Comparison of ENCODE assay signal across 27 mouse cellular contexts in genomic region chr10:61324717-61325116, GRCm38 (mm10). TPM values are rescaled to one million over a fixed set of nuclear protein-coding genes. Genes with fewer than 3 reads are reported as not detected.
A peak's percentile ranks its signal among the peaks of the same experiment; 100 is the strongest.
DNase-seq lines count a peak whose midpoint lies in the region; ATAC-seq lines count a peak whose summit lies in the region.
"Had no signal": no experiment of that assay in that cellular context is flagged by ENCODE, and none has a peak within 500 bp of the region (broad histone marks: within the 10 kb centered on the region; RNA-seq: fewer than 3 reads in every experiment).

No protein-coding gene starts in this region.

- WGBS in heart, embryonic 12.5 days, result 75% methylated on average over 8 of the region's 8 CpGs
- WGBS in intestine, embryonic 16.5 days, result 70% methylated on average over 8 of the region's 8 CpGs

- H3K4me2 ChIP-seq in heart, embryonic 12.5 days, result no peak overlapping the region
- H3K4me2 ChIP-seq in intestine, embryonic 16.5 days (ENCODE audit: low read depth, low read length), result no peak overlapping the region
- H3K4me2 ChIP-seq: hindbrain, embryonic 12.5 days; liver, embryonic 11.5 days; lung, embryonic 14.5 days had no signal

- no peak overlapping the region for H3K4me3 ChIP-seq in heart, embryonic 12.5 days
- no peak overlapping the region for H3K4me3 ChIP-seq in intestine, embryonic 16.5 days (ENCODE audit: low read length)
- H3K4me3 ChIP-seq: hindbrain, embryonic 12.5 days; layer of hippocampus, adult 2 months; megakaryocyte, embryonic 14.5 days had no signal

- no peak overlapping the region for H3K27ac ChIP-seq in heart, embryonic 12.5 days (ENCODE audit: poor library complexity, severe bottlenecking)
- no peak overlapping the region for H3K27ac ChIP-seq in intestine, embryonic 16.5 days (ENCODE audit: low read length)
- H3K27ac ChIP-seq: hindbrain, embryonic 12.5 days; layer of hippocampus, adult 2 months had no signal

- ATAC-seq in heart, embryonic 12.5 days (ENCODE audit: insufficient number of reproducible peaks, low FRiP score), result no peak
- ATAC-seq in intestine, embryonic 16.5 days, result no peak
- ATAC-seq: forebrain, postnatal 0 days; midbrain, embryonic 16.5 days had no signal

- DNase-seq in heart, adult 11 months, result peak; percentile 93
- peak; percentile 33 for DNase-seq in urinary bladder, postnatal 14 days (ENCODE audit: low spot score)
- no peak for DNase-seq in urinary bladder, adult 2 months (ENCODE audit: low spot score)
- peak; percentile 47 for DNase-seq in heart, postnatal 4 days
- DNase-seq in thymus, postnatal 10 days (ENCODE audit: low spot score in 2 of 2), result no peak
- DNase-seq: adrenal gland, postnatal 14 days; cerebellum, postnatal 10 days; forebrain, postnatal 0 days; kidney, adult 2 months; kidney, postnatal 14 days; layer of hippocampus, postnatal 36 days; lung, embryonic 14.5 days; right cerebral cortex, postnatal 14 days; thymus, postnatal 25 days had no signal

- no peaks in the 10 kb centered on the region for H3K9me3 ChIP-seq in heart, embryonic 12.5 days (replicated peaks)
- H3K9me3 ChIP-seq in intestine, embryonic 16.5 days (ENCODE audit: control insufficient read depth, low read length), result no peaks in the 10 kb centered on the region
- H3K9me3 ChIP-seq: hindbrain, embryonic 12.5 days had no signal

- peaks cover 42% of the 10 kb centered on the region for H3K36me3 ChIP-seq in heart, embryonic 12.5 days
- no peaks in the 10 kb centered on the region for H3K36me3 ChIP-seq in intestine, embryonic 16.5 days (ENCODE audit: control insufficient read depth, insufficient read depth, low read length)

- peaks cover 31% of the 10 kb centered on the region for H3K4me1 ChIP-seq in heart, embryonic 12.5 days (replicated peaks)
- H3K4me1 ChIP-seq in intestine, embryonic 16.5 days (ENCODE audit: control insufficient read depth, insufficient read depth, low read length), result no peaks in the 10 kb centered on the region
- H3K4me1 ChIP-seq: megakaryocyte, embryonic 14.5 days had no signal

- no peak overlapping the region for H3K9ac ChIP-seq in heart, embryonic 12.5 days
- H3K9ac ChIP-seq in intestine, embryonic 16.5 days (ENCODE audit: low read depth, low read length), result no peak overlapping the region
- H3K9ac ChIP-seq: forebrain, postnatal 0 days; hindbrain, embryonic 12.5 days; lung, embryonic 14.5 days had no signal

- no peaks in the 10 kb centered on the region for H3K27me3 ChIP-seq in heart, embryonic 12.5 days (replicated peaks)
- no peaks in the 10 kb centered on the region for H3K27me3 ChIP-seq in intestine, embryonic 16.5 days (replicated peaks; ENCODE audit: control insufficient read depth, insufficient read depth, low read length)
- H3K27me3 ChIP-seq: CH12.LX; hindbrain, embryonic 12.5 days had no signal

RNA-seq across cellular contexts. Expression of gene Prf1, which starts 27.1 kb away (rescaled TPM):
- polyA plus RNA-seq in heart, embryonic 12.5 days (2016; fragmentation: Nextera tagmentation; extraction: Ambion mirVana), result 0.10 TPM in 1 of 2 replicates, not detected in the other
- 0.74 and 0.94 TPM in 2 replicates for polyA plus RNA-seq in urinary bladder, adult 2 months (2012; rRNA removed)
- under 1 TPM in 1 of 2 experiments, not detected in 1; 0.09 TPM for total RNA-seq in heart, postnatal 4 days (2021)
- 0.06 TPM in 1 of 2 replicates, not detected in the other for polyA plus RNA-seq in intestine, embryonic 16.5 days (2015; fragmentation: Nextera tagmentation; extraction: Ambion mirVana)
- total RNA-seq: forebrain, postnatal 0 days; layer of hippocampus, adult 2 months; layer of hippocampus, postnatal 36 days; left cerebral cortex, postnatal 36 days; MEL had no signal
- polyA plus RNA-seq: brain, embryonic 14.5 days; forebrain, postnatal 0 days; hindbrain, embryonic 12.5 days; lung, embryonic 14.5 days; midbrain, embryonic 16.5 days; testis, adult 2 months had no signal

RNA-seq across cellular contexts. Expression of gene Adamts14, which starts 51.5 kb away (rescaled TPM):
- 1.1 and 1.2 TPM in 2 replicates for polyA plus RNA-seq in heart, embryonic 12.5 days (2016; fragmentation: Nextera tagmentation; extraction: Ambion mirVana)
- 1.3 and 1.9 TPM in 2 replicates for polyA plus RNA-seq in urinary bladder, adult 2 months (2012; rRNA removed)
- total RNA-seq in heart, postnatal 4 days (2021), result 1 to 10 TPM; 6.9 to 7.5 TPM
- 0.75 TPM in 2 replicates for polyA plus RNA-seq in intestine, embryonic 16.5 days (2015; fragmentation: Nextera tagmentation; extraction: Ambion mirVana)
- total RNA-seq: MEL had no signal

RNA-seq across cellular contexts. Expression of gene Pald1, which starts 58.6 kb away (rescaled TPM):
- 33.9 and 37.4 TPM in 2 replicates for polyA plus RNA-seq in heart, embryonic 12.5 days (2016; fragmentation: Nextera tagmentation; extraction: Ambion mirVana)
- 14.0 and 14.3 TPM in 2 replicates for polyA plus RNA-seq in urinary bladder, adult 2 months (2012; rRNA removed)
- total RNA-seq in heart, postnatal 4 days (2021), result 10 to 100 TPM; 38.1 to 38.9 TPM
- 13.2 and 15.0 TPM in 2 replicates for polyA plus RNA-seq in intestine, embryonic 16.5 days (2015; fragmentation: Nextera tagmentation; extraction: Ambion mirVana)
- total RNA-seq: neutrophil, adult 5-6 weeks had no signal

Comparison
In these comparisons a context has a peak if more than half of its experiments do, and no peak if none do; other contexts are left out.
1. DNase-seq: peak in heart, adult 11 months (single experiment), urinary bladder, postnatal 14 days (single experiment) and heart, postnatal 4 days (single experiment); none in urinary bladder, adult 2 months (single experiment) and thymus, postnatal 10 days (0 of 2).